Mouse (Mus musculus): ENCODE measurements around the gene Pdia6.
A peak's percentile ranks its signal among the peaks of the same experiment; 100 is the strongest.

The Pdia6 gene

GRCm38 (mm10) chr12:17265971-17266672, at the start of gene Pdia6:
Gene Pdia6, plus strand, starts transcription at chr12:17266545.
- DNase-seq: peak; percentile 90

GRCm38 (mm10) chr12:17218390-17218789, 48.0 kb upstream of the Pdia6 start:
- no peak for DNase-seq

- DNase-seq: no peak
Measured at GRCm38 (mm10) chr12:17219107-17219506, 47.2 kb upstream of the Pdia6 start.

GRCm38 (mm10) chr12:17220631-17221030, 45.7 kb upstream of the Pdia6 start:
- no peak for DNase-seq

GRCm38 (mm10) chr12:17221891-17222428, 44.4 kb upstream of the Pdia6 start:
- no peak for DNase-seq

- DNase-seq: no peak
Measured at GRCm38 (mm10) chr12:17223050-17223449, 43.3 kb upstream of the Pdia6 start.

- no peak for DNase-seq
Measured at GRCm38 (mm10) chr12:17225012-17225411, 41.3 kb upstream of the Pdia6 start.

- DNase-seq: peak; percentile 50
Measured at GRCm38 (mm10) chr12:17227903-17228302, 38.4 kb upstream of the Pdia6 start.

- DNase-seq: no peak
Measured at GRCm38 (mm10) chr12:17230581-17230980, 35.8 kb upstream of the Pdia6 start.

GRCm38 (mm10) chr12:17231513-17231912, 34.8 kb upstream of the Pdia6 start:
- no peak for DNase-seq

GRCm38 (mm10) chr12:17235535-17236313, 30.6 kb upstream of the Pdia6 start:
- DNase-seq: no peak

- DNase-seq: no peak
Measured at GRCm38 (mm10) chr12:17238588-17239427, 27.5 kb upstream of the Pdia6 start.

- no peak for DNase-seq
Measured at GRCm38 (mm10) chr12:17239428-17239688, 27.0 kb upstream of the Pdia6 start.

- no peak for DNase-seq
Measured at GRCm38 (mm10) chr12:17241016-17241415, 25.3 kb upstream of the Pdia6 start.

GRCm38 (mm10) chr12:17241614-17242013, 24.7 kb upstream of the Pdia6 start:
- DNase-seq: no peak

GRCm38 (mm10) chr12:17242041-17242440, 24.3 kb upstream of the Pdia6 start:
- DNase-seq: no peak

- DNase-seq: no peak
Measured at GRCm38 (mm10) chr12:17250962-17251361, 15.4 kb upstream of the Pdia6 start.

GRCm38 (mm10) chr12:17253069-17253468, 13.3 kb upstream of the Pdia6 start:
- peak; percentile 73 for DNase-seq

GRCm38 (mm10) chr12:17255602-17256001, 10.7 kb upstream of the Pdia6 start:
- DNase-seq: no peak

- DNase-seq: peak; percentile 62
Measured at GRCm38 (mm10) chr12:17256905-17257304, 9.4 kb upstream of the Pdia6 start.

GRCm38 (mm10) chr12:17258431-17258830, 7.9 kb upstream of the Pdia6 start:
- DNase-seq: no peak

- no peak for DNase-seq
Measured at GRCm38 (mm10) chr12:17261005-17261404, 5.3 kb upstream of the Pdia6 start.

- no peak for DNase-seq
Measured at GRCm38 (mm10) chr12:17263881-17264280, 2.5 kb upstream of the Pdia6 start.

Measured in right cerebral cortex, postnatal 4 days (tissue).